Mouse (Mus musculus) lung, postnatal 0 days (tissue): ENCODE results near the gene Fxr2.

Experiments
- CTCF ChIP-seq: IDR thresholded peaks from 2 replicates; pipeline ENCODE4 v1.5.1; 2016; ENCODE audit warnings: antibody characterized with exemption, mild to moderate bottlenecking
- EP300 ChIP-seq: IDR thresholded peaks from 2 replicates; pipeline ENCODE4 v1.6.1; 2016; ENCODE audit warnings: antibody characterized with exemption, mild to moderate bottlenecking, control low read depth

DNA sequence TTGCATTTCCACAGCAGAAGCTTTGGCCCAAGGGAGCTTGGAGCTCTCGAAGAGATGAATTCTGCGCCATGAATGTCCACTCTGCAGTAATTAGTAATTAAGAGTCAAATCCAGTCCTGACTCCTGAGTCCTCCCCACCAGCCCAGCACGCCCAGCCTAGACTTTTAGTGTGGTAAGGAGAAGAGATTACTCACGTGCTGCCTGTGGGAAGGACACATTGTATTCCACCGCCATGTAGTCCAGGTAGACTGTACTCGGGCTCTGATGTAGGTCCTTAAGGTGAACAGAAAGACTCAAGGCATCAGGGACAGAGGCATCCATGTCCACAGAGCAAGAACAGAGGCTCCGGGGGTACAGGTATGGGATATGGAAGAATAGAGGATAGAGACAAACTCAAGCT, 32.1 kb downstream of the Fxr2 start:
- TF ChIP-seq EP300 = no peak
- no peak for TF ChIP-seq CTCF
